Mouse (Mus musculus) embryonic fibroblast, embryonic 13.5 days (primary cell): ENCODE measurements around the gene Slc6a9.

ENCODE experiments used
- CTCF ChIP-seq: IDR thresholded peaks from 2 replicates; pipeline ENCODE4 v1.5.1; 2011; ENCODE audit warnings: mild to moderate bottlenecking, control low read depth, low read length, moderate library complexity, borderline replicate concordance; ENCODE audit not compliant: insufficient read depth
- POLR2A ChIP-seq: IDR thresholded peaks from 2 replicates; pipeline ENCODE4 v1.6.1; 2011; ENCODE audit warnings: low read depth, mild to moderate bottlenecking, control low read depth, low read length, moderate library complexity

DNA sequence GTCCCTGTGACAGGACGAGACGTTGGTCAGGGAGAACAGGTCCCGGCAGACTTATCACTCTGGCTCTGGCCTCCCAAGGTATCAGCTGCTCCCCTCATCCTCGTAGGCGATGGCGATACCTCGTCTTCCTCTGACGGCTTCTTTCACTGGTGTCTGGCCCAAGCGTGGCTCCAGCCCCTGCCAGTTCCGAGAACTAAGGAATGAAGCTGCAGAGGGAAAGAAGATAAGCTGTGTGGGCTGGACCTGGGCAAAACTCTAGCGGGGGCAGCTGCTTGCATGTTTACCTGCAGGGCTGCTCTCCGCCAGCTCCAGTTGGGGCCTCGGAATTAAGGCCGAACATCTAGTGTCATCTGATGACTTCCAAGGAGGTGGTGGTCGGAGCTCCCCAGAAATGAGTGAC lies 55.2 kb downstream of the Slc6a9 start:
- no peak for TF ChIP-seq POLR2A
- no peak for TF ChIP-seq CTCF
